Mouse (Mus musculus): Measurements from ENCODE around the gene Six2. TPM values are rescaled to one million over a fixed set of nuclear protein-coding genes. Genes with fewer than 3 reads are reported as not detected.

Gene Six2
- polyA plus RNA-seq, 1 experiment from 2014 or later, result 0.25 TPM

Other genes starting within 250 kb of the Six2 start
- gene Six3, start 74.7 kb downstream of the Six2 start, polyA plus RNA-seq (2015; fragmentation: Nextera tagmentation; extraction: Ambion mirVana), result 15.6 and 17.6 TPM in 2 replicates